Mouse (Mus musculus) CH12.LX (cell line): ENCODE measurements around the gene Tpd52l2.

ENCODE experiments used
- CTCF ChIP-seq, 2 experiments: IDR thresholded peaks in 1 of 2; conservative IDR thresholded peaks in 1 of 2; 2 replicates each; pipeline ENCODE4 v1.5.1; 2011 to 2012; ENCODE audit warnings: low read depth in 2 of 2, low read length in 2 of 2, improper control_type of control experiment in 1 of 2, inconsistent platforms in 1 of 2, mild to moderate bottlenecking in 1 of 2, moderate library complexity in 1 of 2
- EP300 ChIP-seq: IDR thresholded peaks from 2 replicates; pipeline ENCODE4 v1.6.1; 2011; ENCODE audit warnings: low read length, improper control_type of control experiment

DNA sequence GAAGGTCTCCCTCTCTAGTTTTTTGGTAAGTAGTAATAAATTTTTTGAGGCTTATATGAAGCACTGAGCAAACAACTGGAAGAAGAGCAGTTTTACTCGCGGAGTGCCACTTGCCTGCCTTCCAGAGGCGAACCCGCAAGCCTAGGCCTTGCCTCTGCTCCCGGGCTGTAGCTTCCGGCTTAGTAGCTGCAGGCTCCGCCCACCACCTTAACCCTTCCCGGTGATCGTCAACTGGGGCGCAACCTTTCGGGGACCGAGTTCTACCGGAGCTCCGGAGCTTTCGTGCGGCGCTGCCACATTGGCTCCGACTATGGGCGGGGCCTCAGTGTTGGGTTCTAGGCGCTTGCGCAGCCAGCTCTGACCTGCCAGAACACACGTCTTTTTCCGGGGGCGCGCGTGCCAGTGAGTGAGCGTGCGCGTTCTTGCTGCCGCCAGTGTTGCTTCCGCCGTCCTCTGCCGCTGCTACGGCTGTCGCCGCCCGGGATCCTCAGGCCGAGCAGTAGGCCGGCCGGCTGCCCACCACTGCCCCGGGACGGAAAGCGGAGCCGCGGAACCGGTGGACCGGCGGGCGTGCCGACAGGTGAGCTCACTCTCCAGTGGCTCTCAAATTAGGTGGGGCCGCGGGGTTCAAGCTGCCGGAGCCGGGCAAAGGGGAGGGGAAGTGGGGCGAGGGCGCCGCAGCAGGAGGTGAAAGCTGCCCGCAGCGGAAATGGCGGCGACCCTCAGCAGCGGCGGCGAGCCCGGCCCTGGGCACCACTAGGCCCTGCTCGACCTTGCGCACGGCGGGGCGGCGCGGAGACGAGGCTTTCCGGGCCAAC is 23.4 kb downstream of the Tpd52l2 start, which contains the start of gene Dnajc5:
- TF ChIP-seq EP300 (no peak), CTCF (conservative IDR thresholded peaks at IDR 0.05 in 1 of 2, IDR thresholded peaks at IDR 0.05 in 1 of 2; ENCODE audit: low read depth in 2 of 2, low read length in 2 of 2) (no peak)
